Mouse (Mus musculus) heart, embryonic 12.5 days (tissue): ENCODE data around the gene Trpc4ap. TPM values are rescaled to one million over a fixed set of nuclear protein-coding genes. Genes with fewer than 3 reads are reported as not detected.
A peak's percentile ranks its signal among the peaks of the same experiment; 100 is the strongest.

Experiments
- ATAC-seq: fragments of 200-750 bp; cut with Nextera tagmentation; 2 replicates; pipeline ENCODE4 v1.8.0; 2017; ENCODE audit warnings: moderate TSS enrichment, moderate library complexity; ENCODE audit not compliant: insufficient number of reproducible peaks, low FRiP score
- H3K27ac ChIP-seq: fragments of 300-500 bp; sonication (generic); 2 replicates; pipeline ENCODE4 v1.5.1; 2016; ENCODE audit warnings: mild to moderate bottlenecking, moderate library complexity; ENCODE audit not compliant: poor library complexity, severe bottlenecking
- H3K27me3 ChIP-seq: fragments of 300-500 bp; sonication (generic); replicated peaks from 2 replicates; pipeline ENCODE4 v1.6.1; 2016; ENCODE audit warnings: mild to moderate bottlenecking, moderate library complexity
- H3K36me3 ChIP-seq: fragments of 300-500 bp; sonication (generic); 2 replicates; pipeline ENCODE4 v1.6.1; 2016; ENCODE audit warnings: mild to moderate bottlenecking, moderate library complexity
- H3K4me1 ChIP-seq: fragments of 300-500 bp; sonication (generic); replicated peaks from 2 replicates; pipeline ENCODE4 v1.6.1; 2016; ENCODE audit warnings: mild to moderate bottlenecking
- H3K4me2 ChIP-seq: fragments of 300-500 bp; sonication (generic); 2 replicates; pipeline ENCODE4 v1.6.1; 2016; ENCODE audit warnings: mild to moderate bottlenecking, moderate library complexity
- H3K4me3 ChIP-seq: fragments of 300-500 bp; sonication (generic); 2 replicates; pipeline ENCODE4 v1.5.1; 2016; ENCODE audit warnings: mild to moderate bottlenecking
- H3K9ac ChIP-seq: fragments of 300-500 bp; sonication (generic); 2 replicates; pipeline ENCODE4 v1.6.1; 2016; ENCODE audit warnings: mild to moderate bottlenecking, moderate library complexity
- H3K9me3 ChIP-seq: fragments of 300-500 bp; sonication (generic); replicated peaks from 2 replicates; pipeline ENCODE4 v1.6.1; 2016; ENCODE audit warnings: mild to moderate bottlenecking, moderate library complexity
- WGBS: fragments of 180-500 bp; shearing (Covaris S2); methylation state at CpG from one replicate; pipeline ENCODE4 v1.1.7; 2016; 5-methylcytosine and 5-hydroxymethylcytosine counted together
- polyA plus RNA-seq: library from polyadenylated mRNA; unstranded; fragments of >200 nt; fragmentation: Nextera tagmentation; extraction: Ambion mirVana; gene quantifications from 2 replicates; pipeline ENCODE4 v1.2.1, GENCODE M21; 2016

Trpc4ap gene
- polyA plus RNA-seq, 1 experiment from 2014 or later = 115 TPM

DNA sequence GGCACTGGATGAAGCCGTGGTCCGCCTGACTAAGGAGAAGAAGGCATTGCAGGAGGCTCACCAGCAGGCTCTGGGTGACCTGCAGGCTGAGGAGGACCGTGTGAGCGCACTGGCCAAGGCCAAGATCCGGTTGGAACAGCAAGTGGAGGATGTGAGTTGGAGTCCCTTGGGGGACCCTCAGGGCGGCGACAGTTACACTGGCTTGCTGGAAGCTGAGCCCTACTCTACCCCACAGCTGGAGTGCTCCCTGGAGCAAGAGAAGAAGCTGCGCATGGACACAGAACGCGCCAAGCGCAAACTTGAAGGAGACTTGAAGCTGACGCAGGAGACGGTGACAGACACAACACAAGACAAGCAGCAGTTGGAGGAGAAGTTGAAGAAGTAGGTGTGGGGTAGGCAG, 63.7 kb downstream of the Trpc4ap start:
- 78% methylated on average over 13 of the region's 13 CpGs for WGBS
- Histone ChIP-seq H3K27me3 (peaks cover 83% of the 10 kb centered on the region), H3K4me1 (peaks cover 34% of the 10 kb centered on the region), H3K9me3 (no peaks in the 10 kb centered on the region), H3K4me3 (no peak overlapping the region), H3K4me2 (no peak overlapping the region), H3K9ac (no peak overlapping the region), H3K36me3 (peaks cover 95% of the 10 kb centered on the region), H3K27ac (no peak overlapping the region)
- no peak for ATAC-seq

DNA sequence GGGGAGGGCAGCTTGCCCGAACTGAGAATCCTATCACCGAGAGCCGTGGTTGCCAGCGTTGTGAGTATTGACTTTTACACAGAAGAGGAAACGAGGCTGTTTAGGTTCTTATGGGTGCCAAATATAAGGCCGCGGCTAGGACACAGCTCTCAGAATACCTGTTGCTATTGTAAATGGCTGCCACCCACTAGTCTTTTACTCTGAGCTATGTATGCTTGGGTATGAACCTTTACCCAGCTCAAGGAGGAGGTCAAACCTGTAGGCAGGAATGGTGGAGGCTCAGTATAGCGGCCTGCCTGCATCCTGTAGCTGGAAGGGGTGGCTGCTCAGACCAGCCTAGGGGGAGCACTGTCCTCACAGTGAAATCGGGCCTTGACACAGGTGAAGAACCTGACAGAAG, 64.1 kb downstream of the Trpc4ap start:
- Histone ChIP-seq H3K9ac (no peak overlapping the region), H3K27ac (no peak overlapping the region), H3K27me3 (peaks cover 80% of the 10 kb centered on the region), H3K9me3 (no peaks in the 10 kb centered on the region), H3K4me3 (no peak overlapping the region), H3K4me2 (no peak overlapping the region), H3K36me3 (peaks cover 95% of the 10 kb centered on the region), H3K4me1 (peaks cover 34% of the 10 kb centered on the region)
- WGBS = 80% methylated on average over 9 of the region's 9 CpGs
- ATAC-seq = no peak

- Histone ChIP-seq H3K4me2 (no peak overlapping the region), H3K27me3 (peaks cover 80% of the 10 kb centered on the region), H3K27ac (no peak overlapping the region), H3K9ac (no peak overlapping the region), H3K9me3 (no peaks in the 10 kb centered on the region), H3K4me1 (peaks cover 33% of the 10 kb centered on the region), H3K36me3 (peaks cover 95% of the 10 kb centered on the region), H3K4me3 (no peak overlapping the region)
- 58% methylated on average over 21 of the region's 21 CpGs for WGBS
- ATAC-seq = no peak
These were observed 65.0 kb downstream of the Trpc4ap start for GRCm38 (mm10) chr2:155627030-155627738.

GRCm38 (mm10) chr2:155626277-155626676, 65.9 kb downstream of the Trpc4ap start:
- Histone ChIP-seq H3K9me3 (no peaks in the 10 kb centered on the region), H3K27ac (no peak overlapping the region), H3K27me3 (peaks cover 74% of the 10 kb centered on the region), H3K4me2 (no peak overlapping the region), H3K9ac (no peak overlapping the region), H3K36me3 (peaks cover 94% of the 10 kb centered on the region), H3K4me1 (peaks cover 30% of the 10 kb centered on the region), H3K4me3 (no peak overlapping the region)
- 54% methylated on average over 15 of the region's 15 CpGs for WGBS
- ATAC-seq = no peak

GRCm38 (mm10) chr2:155624730-155625129, 67.5 kb downstream of the Trpc4ap start:
- Histone ChIP-seq H3K4me2 (no peak overlapping the region), H3K4me1 (peaks cover 18% of the 10 kb centered on the region), H3K36me3 (peaks cover 91% of the 10 kb centered on the region), H3K9me3 (no peaks in the 10 kb centered on the region), H3K27me3 (peaks cover 59% of the 10 kb centered on the region), H3K9ac (no peak overlapping the region), H3K27ac (no peak overlapping the region), H3K4me3 (no peak overlapping the region)
- no peak for ATAC-seq
- 37% methylated on average over 10 of the region's 10 CpGs for WGBS

- Histone ChIP-seq H3K4me3 (no peak overlapping the region), H3K9ac (no peak overlapping the region), H3K36me3 (peaks cover 87% of the 10 kb centered on the region), H3K9me3 (no peaks in the 10 kb centered on the region), H3K27ac (no peak overlapping the region), H3K4me1 (peaks cover 17% of the 10 kb centered on the region), H3K4me2 (no peak overlapping the region), H3K27me3 (peaks cover 51% of the 10 kb centered on the region)
- no peak for ATAC-seq
- 81% methylated on average over 6 of the region's 6 CpGs for WGBS
These were observed 68.2 kb downstream of the Trpc4ap start for GRCm38 (mm10) chr2:155623996-155624395.

- H3K27me3 ChIP-seq = peaks cover 38% of the 10 kb centered on the region
- H3K9me3 ChIP-seq = no peaks in the 10 kb centered on the region
- WGBS = 33% methylated on average over 11 of the region's 11 CpGs
- no peak overlapping the region for H3K9ac ChIP-seq
- no peak overlapping the region for H3K4me2 ChIP-seq
- no peak overlapping the region for H3K4me3 ChIP-seq
- ATAC-seq = no peak
- H3K27ac ChIP-seq = no peak overlapping the region
- peaks cover 82% of the 10 kb centered on the region for H3K36me3 ChIP-seq
- peaks cover 18% of the 10 kb centered on the region for H3K4me1 ChIP-seq
These were observed 69.6 kb downstream of the Trpc4ap start for GRCm38 (mm10) chr2:155622606-155623005.

- Histone ChIP-seq H3K9ac (no peak overlapping the region), H3K27ac (no peak overlapping the region), H3K4me3 (no peak overlapping the region), H3K9me3 (no peaks in the 10 kb centered on the region), H3K36me3 (peaks cover 66% of the 10 kb centered on the region), H3K4me2 (no peak overlapping the region), H3K27me3 (peaks cover 13% of the 10 kb centered on the region), H3K4me1 (peaks cover 34% of the 10 kb centered on the region)
- WGBS = 19% methylated on average over 8 of the region's 8 CpGs
- peak; percentile 68; the same call in 1 of the 2 replicates for ATAC-seq
These were observed 72.4 kb downstream of the Trpc4ap start for GRCm38 (mm10) chr2:155619817-155620216.

DNA sequence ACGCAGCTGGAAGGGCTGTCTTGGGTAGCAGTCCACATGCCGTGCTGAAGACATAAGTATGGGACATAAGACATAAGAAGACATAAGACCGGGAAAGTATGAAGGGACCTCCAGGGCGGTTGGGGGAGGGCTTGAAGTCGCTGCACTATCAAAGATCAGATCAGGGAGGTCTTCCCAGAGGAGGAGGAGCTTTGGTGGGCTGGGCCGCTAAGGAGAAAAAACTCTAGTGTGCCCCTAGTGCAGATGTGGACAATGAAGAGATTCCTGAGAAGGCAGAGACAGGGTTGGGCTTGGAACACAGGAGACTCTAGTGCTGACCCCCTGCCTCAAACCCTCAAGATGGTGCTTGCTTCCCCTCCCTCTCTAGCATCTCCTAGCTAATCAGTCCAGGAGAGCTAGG, 75.2 kb downstream of the Trpc4ap start:
- WGBS = 53% methylated on average over 6 of the region's 6 CpGs
- Histone ChIP-seq H3K9me3 (no peaks in the 10 kb centered on the region), H3K36me3 (peaks cover 51% of the 10 kb centered on the region), H3K27ac (no peak overlapping the region), H3K27me3 (peaks cover under 1% of the 10 kb centered on the region; the same call in 1 of the 2 replicates), H3K9ac (no peak overlapping the region), H3K4me3 (no peak overlapping the region), H3K4me2 (no peak overlapping the region), H3K4me1 (peaks cover 52% of the 10 kb centered on the region)
- no peak for ATAC-seq

- Histone ChIP-seq H3K9me3 (no peaks in the 10 kb centered on the region), H3K4me2 (peak overlapping the region; percentile 90), H3K4me1 (peaks cover 50% of the 10 kb centered on the region), H3K4me3 (peak overlapping the region; percentile 46), H3K27me3 (no peaks in the 10 kb centered on the region), H3K9ac (peak overlapping the region; percentile 65), H3K36me3 (peaks cover 29% of the 10 kb centered on the region), H3K27ac (peak overlapping the region; percentile 86; the same call in 1 of the 2 replicates)
- WGBS = 48% methylated on average over 8 of the region's 8 CpGs
- no peak for ATAC-seq
These were observed 78.2 kb downstream of the Trpc4ap start for GRCm38 (mm10) chr2:155613953-155614352.

DNA sequence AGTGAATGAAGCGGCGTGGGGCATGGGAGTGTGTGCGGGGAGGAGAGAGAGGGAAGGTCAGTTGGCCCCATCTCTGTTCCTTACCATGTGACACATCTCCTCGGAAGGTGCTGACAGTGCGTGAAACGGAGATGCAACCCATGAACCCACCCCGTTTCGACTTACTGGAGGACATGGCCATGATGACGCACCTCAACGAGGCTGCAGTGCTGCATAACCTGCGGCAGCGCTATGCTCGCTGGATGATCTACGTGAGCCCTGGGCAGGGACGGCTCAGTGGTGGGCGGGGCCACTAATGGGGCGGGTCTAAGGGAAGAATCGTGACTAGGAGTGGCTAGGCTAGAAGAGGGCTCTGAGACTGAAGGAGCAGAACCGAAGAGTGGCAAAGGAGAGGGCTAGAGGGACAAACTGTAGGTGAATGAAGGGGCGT, 78.8 kb downstream of the Trpc4ap start:
- peak; percentile 95 for ATAC-seq
- Histone ChIP-seq H3K4me3 (peak overlapping the region; percentile 46), H3K9ac (peak overlapping the region; percentile 65), H3K36me3 (peaks cover 23% of the 10 kb centered on the region), H3K4me2 (peak overlapping the region; percentile 90), H3K4me1 (peaks cover 44% of the 10 kb centered on the region), H3K27ac (peak overlapping the region; percentile 86), H3K9me3 (no peaks in the 10 kb centered on the region), H3K27me3 (no peaks in the 10 kb centered on the region)
- WGBS = 2% methylated on average over 20 of the region's 20 CpGs
